Mouse (Mus musculus) thymus, postnatal 25 days (tissue): ENCODE measurements around the gene Olfr161.
"Not testable (repeated sequence)": the region's sequence is repeated elsewhere in the genome, so short reads cannot be mapped to it uniquely, and the experiment has no call there.

Source experiments
- DNase-seq: peaks from one replicate; pipeline ENCODE4 v3.0.0; 2022

The Olfr161 gene

DNA sequence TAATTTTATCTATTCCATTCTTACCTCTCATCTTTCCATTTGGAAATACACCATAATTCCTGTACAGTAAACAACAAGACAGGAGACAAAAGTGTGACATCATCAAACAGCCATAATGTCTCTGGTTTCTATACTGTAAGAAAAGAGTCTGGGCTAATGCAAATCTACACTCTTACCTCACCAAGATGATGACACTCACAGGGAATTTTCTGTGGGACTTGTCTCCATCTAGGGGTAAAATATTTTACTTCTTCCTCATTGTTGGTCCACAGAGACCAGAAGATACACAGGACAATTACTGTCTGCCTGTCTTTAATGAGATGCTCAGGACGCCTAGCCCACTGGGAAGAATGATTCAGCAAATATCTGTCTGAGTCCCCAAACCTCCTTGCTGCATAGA lies at the start of gene Olfr161:
Gene Olfr161 (plus strand): TSS at position 352 of the 400 bp plus-strand sequence.
- DNase-seq = no peak

DNA sequence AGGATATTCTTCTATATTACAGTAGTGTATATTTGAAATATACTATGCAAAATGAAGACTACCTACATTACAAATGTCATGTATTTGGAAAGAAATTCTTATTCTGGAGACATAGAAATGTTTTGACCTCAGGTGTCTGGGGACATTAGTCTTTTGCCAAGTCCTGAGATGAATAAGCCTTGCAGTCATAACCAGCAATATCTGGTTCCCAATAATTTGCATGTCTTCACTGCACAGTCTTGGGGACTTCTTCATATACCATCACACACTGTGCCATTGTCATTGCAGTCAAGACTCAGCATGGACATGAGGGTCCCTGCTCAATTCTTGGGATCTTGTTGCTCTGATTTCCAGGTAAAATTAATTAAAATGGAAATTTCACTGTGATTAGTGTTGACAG lies 27.3 kb upstream of the Olfr161 start:
- DNase-seq = no peak

DNA sequence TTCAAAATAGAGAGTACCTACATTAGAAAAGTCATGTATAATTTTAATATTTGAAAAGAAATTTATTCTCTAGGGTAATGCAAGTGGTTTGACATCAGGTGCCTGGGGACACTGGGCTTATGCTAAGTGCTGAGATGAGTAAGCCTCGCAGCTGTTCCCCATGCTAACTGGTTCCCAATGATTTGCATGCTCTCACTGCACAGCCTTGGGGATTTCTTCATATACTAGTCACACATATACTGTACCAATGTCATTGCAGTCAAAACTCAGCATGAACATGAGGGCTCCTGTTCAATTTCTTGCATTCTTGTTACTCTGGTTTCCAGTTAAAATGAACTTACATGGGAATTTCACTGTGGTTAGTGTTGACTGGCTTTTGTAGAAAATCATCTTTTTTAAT lies 13.2 kb upstream of the Olfr161 start:
- DNase-seq = not testable (repeated sequence)

DNA sequence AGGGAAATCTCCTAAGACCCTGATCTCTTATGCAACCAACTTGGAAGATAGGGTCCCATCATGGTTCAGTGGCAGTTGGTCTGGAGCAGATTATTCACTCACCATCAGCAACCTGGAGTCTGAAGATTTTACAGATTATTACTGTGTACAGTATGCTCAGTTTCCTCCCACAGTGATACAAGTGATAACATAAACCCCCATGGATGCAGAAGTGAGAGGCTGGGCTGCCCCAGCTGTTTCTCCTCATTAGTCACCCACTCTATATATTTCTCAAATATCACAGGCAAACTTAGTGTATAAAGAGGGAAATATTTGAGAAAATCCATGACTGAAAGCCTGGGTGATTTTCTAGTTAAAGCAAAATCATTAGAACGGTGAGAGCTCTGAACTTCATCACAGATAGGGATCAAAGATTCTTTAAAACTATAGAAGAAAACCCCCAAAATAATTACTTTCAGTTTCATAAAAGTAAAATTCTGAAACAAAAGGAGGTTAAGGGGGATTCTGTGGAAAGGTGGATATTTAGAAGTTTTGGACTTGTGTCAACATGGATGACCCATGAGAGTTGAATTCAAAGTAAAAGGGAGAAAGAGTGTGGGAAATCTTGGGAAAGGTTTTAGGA lies 12.5 kb upstream of the Olfr161 start:
- not testable (repeated sequence) for DNase-seq

DNA sequence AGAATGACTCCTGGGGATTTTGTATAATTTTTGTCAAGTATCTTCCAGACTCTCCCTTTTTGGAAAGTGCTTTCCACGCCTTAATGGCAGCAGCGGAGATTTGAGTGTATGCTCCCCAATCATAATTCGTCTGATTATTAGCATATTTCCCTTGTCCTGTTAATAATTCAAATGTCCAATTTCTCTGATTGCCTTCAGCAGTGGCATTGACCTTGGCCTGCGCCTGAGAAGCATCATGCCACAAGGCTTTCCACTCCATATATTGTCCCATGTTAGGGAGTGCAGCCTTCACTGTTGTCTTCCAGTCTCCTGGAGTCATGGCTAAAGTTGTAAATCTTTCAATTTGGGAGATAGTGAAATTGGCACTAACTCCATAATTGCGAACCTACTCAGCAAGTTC lies 40.5 kb downstream of the Olfr161 start:
- not testable (repeated sequence) for DNase-seq

DNA sequence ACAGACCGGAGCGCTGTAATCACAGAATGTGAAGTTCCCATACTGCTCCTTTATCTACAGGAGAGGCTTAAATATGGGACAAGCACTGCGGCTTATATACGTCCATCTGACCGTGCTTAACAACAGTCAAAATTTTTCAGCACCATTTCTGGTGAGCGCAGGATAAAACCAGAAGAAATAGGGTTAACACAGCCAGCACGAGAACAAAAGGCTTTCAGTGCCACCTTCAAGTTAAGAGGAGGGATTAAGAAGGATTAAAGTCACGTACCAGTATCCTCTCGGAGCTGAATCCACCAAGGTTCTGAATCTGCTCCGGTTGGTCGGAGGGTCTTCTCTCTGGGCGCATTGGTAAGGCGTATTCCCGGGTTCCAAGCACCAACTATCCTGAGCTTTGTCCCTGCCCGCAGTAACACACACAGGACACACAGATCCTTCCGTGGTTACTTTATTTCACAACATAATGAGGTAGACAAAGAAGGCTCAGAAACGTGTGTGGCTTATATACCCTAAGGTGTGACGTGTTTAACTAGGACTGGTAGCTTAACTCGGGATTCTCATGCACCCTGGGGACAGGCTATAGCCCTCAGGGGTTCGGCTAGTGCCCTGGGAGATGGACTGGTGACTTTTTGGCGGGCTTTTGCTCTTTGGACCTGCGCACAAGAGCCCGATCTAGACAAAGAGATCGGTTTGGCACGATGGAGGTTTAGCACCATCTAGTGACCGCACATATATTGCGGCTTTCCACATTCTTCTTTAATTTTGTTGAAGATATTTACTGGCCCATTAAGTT lies 41.9 kb downstream of the Olfr161 start:
- DNase-seq = not testable (repeated sequence)
